Mouse (Mus musculus) thymus, adult 18-20 months (tissue): Measurements from ENCODE around the gene Nccrp1.

ENCODE experiments used
- DNase-seq, 2 experiments: peaks; one replicate each; pipeline ENCODE4 v3.0.0; 2022; ENCODE audit warnings: mixed read lengths in 2 of 2

Gene Nccrp1

DNA sequence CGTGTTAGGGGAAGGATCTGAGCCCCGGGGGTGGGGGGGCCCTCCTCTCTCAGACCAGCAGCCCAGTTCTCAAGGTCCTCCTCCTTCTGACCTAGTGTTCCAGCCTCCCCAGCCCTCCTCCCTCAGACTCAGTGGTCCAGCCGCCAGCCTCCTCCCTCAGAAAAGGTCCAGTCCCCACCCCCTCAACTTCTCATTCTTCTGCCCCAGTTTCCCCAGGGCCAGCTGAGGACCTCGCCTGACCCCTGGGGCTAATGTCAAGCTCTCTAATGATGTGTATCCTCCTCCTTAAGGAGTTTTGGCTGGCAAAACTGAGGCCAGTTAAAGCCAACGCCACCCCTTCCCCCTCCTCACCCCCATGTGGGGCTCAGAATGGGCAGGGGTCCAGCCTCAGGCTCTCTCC is at the start of gene Nccrp1:
Nccrp1 (minus strand) TSS at position 101 of the 400 bp plus-strand sequence.
- DNase-seq, result no peak

DNA sequence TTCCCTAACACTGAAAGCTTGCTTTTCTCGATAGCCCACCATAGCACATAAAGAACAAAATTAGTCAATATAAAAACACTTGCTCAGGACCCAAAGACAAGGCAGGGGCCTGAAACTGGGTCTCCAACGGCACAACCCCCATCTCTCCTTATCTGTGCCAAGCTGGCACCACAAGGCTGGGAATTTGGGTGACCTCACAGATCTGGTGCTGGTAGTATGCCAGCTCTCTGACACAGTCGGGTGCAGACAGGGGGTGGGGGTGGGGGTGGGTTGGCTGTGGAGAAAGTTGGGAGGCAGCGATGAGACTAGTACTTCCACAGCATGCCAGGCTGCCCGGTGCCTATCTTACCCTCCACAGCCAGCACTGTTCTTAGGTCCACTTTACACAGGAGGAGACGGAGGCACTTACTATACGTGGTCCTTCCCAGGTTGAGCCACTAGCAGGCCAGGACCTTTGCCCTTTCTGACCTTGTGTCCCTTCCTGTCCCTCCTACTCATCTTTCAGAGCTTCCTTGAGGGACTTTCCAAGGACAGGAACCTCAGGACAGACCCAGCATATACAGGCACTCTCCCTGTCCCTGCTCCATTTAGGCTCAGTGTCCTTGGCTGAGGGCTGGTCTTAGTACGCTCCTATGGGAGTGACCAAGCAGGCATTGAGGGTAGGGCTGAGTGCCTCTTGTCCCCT is 48.8 kb upstream of the Nccrp1 start:
- no peak for DNase-seq

DNA sequence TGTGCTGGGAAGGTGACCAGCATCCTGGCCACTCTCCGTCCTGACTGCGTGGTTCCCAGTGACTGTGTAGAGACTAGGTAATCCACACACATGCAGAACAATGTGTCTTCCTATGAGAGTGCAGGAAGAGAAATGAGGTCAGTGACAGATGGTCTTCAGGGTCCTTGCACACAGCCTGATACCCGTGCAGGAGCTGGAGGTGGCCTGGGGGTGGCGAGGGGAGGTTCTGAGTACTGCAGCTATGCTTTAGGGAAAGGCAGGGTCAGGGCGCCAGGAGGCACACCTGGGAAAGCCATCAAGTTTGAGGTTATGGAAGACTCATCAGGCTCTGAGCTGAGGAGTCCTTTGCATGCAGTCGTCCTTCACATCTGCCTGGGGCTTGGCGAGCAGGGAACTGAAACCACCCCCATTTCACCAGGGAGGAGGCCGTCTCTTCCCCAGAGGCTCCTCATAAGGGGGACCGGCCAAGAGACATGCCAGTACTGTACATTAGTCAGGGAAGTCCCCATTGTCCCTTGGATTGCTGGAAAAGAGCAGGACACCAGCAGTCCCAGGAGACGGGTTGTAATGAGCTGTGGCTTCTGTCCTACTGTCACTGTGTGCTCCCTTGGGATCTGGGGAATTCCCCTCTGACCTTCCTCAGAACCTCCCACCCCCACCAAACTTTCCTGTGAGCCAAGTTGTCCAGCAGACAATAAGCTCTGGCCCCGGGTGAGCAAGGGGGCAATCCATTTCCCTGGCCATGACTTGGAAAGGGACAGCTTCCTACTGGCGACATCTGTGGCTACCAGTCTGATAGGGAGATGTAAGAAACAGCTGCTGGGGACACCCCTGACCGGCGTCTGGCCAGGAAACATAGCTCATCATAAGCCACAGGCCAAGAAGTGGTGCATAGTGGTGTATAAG is 46.4 kb upstream of the Nccrp1 start:
- DNase-seq, result no peak

DNA sequence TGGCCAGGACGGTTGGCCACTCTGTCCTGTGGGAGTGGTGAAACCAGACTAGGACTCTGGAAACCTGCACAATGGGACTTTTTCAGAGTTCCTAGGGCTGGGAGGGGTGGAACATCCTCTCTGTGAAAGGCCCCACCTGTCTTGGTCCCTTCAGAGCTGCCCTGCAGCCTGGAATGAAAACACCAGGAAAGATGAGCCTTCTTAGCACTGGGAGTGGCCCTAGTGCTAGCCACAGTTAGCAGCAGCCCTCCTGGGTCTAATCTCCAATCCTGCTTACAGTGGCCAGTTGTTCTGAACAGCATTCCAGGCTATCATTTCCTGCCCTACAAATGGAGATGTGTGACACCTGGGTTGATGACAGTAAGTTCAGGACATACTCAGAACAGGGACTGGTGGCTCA is 44.8 kb upstream of the Nccrp1 start:
- no peak for DNase-seq

DNA sequence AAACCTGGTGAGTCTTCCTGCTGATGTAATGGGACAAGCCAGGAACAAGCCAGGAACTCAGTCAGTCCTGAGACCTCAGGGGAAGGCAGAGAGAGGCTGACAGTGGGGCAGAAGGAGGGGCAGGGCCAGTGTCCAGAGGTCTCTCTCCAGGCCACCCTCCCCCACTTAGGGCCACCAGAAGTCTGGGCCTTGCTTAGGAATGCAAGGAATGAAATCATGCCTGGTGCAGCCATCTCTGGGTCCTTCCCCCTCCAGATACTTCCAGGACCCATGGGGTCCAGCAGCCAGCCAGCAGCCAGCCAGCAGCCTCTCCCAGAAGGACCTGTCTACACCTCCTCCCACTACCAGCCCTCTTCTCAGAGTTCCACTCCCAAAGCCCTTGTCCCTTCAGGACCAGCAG is 40.6 kb upstream of the Nccrp1 start:
- no peak for DNase-seq

DNA sequence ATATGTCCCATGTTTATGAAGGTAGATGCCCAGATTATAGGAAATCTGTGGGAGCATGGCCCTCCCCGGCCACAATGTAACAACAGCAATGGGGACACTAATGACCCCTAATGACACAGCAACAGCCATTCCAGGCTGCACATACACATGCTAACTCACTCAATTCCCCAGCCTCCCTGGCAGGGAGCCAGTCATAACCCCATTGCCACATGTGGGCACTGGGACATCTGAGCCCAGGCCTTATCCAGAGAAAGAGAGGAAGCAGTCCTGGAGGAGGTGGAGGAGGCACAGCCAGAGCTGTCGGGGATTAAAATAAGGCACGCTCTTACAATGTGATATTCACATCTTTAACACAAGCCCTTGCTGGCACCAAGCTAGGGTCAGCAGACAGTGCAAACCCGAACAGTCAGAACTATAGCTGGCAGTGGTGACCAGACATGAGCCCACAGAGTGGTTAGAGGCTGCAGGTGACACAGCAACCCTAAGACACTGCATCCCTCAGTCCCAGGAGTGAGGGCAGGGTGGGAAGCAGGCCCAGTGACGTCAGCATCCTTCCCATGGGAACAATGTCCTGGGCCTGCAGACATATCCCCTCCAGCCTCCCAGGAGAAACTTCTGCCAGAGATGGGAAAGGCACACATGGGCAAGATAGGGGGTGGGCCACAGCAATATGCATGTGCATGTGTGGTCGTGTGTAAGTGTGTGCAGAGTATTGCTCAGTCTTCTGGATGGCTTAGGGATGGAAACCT is 39.8 kb upstream of the Nccrp1 start:
- DNase-seq, result no peak

DNA sequence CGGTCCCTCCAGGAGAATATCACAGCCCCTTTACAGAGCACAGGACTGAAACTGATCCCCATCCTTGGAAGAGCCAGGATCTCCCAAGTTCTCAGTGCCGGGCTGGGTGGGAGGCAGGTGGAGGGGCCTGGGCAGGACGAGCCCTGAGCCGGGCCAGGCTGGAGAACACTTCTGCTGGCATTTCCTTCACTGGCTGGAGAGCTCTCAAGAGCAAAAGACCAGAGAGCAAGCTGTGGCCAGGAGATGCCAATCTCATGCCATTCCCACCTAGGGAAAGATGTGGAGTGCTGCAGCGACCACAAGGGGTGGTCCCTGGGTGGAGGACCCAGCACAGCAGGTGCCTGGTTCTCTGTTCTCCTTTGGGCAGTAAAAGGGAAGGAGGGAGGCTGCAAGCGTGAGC is 37.9 kb upstream of the Nccrp1 start:
- no peak for DNase-seq

DNA sequence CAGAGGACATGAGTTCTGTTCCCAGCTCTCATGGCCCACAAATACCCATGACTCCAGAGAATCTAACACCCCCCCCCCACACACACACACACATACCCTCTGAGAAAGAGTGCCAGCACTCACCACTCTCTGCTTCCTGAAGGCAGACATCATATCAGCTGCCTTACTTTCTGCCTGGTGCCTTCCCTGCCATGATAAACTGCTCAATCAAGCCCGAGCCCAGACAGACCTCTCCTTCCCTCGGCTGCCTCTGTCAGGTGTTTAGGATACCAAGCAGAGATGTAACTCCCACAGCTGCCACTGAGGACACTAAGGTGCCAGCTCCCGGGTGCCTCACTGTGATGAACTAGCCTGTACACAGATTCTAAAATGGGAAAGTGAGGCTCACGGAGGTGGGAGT is 37.4 kb upstream of the Nccrp1 start:
- DNase-seq, result no peak

DNA sequence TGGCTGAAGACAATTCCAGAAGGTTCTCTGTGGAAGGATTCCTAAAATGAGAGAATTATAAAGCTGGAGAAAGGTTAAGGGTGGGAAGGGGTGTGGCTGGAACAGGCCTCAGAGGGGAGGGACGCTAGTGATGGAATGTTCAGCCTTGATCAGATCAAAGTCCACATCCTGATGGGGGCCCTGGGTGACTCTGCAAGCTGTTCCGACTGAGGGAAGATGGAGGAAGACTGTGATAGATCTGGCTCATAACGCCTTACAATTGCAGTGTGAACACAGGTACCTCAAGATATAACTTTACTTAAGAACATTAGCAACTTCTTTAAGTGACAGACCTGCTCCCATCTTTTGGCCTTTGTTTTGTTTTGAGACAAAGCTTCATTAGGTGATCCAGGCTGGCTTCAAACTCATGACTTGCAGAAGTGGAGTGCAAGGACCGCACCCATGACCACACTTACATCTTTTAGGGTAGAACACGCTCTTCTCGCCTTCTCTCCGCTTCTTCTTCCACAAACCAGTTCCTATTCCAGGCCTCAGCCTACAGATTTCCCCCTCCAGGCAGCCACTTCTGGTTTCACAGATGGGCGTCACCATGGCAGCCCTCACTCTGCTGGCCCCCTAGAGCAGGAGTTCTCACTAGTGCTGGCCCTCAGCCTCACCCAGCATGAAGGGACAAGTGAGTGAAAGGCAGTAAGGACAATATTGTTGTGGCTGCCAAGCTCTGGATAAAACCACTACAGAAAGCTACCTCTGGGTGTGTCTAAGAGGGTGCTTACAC is 36.7 kb upstream of the Nccrp1 start:
- no peak for DNase-seq

DNA sequence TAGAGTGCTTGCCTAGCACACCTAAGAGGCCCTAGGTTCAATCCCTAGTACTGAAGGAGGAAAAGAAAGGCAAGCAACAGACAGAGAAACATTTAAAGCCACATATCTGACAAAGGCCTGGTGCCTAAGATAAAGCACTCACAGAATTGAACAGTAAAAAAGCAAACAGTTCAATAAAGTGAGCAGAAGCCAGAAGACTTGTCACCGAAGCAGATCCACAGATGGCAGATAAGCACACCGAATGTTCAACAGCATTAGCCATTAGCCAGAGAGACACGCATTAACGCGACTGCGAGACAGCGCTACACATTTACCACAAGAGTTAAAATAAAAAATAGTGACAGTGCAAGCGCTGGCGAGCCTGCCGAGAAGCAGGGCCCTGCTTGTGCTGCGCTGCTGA is 35.8 kb upstream of the Nccrp1 start:
- DNase-seq, result no peak

DNA sequence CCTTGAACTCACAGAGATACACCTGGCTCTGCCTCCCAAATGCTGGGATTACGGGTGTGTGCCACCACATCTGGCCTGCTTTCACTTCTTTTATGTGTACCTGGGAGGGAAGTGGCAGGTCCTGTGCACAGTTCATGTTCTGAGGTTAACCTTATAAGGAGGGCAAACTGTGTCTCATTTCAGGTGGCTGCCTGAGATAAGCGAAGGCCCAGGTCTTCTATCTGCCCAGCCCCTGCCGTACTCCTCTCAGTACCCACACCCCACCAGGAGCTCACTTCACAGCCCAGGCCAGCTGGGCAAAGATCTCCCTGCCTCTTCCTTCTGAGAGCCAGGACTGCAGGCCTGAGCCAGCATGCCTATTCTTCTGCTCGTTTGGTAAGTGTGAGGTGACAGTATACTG is 34.7 kb upstream of the Nccrp1 start:
- no peak for DNase-seq

DNA sequence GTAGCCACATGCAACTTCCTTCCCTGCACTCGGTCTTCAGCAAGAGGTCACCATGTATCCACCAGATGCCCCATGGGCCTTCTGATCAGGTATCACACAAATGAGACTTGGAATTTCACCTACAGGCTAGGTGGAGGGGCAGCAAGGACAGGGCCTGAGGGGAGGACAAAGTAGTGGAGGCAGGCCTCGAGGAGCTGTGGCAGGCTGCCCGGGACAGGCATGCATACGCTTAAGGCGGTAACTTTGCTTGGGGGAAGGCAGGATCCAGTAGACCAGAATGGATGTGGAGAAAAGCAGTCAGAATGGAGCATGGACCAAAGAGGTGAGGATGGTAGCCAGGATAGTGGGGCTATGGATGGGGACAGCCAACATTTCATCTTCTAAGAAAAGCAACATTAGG is 32.8 kb upstream of the Nccrp1 start:
- no peak for DNase-seq

DNA sequence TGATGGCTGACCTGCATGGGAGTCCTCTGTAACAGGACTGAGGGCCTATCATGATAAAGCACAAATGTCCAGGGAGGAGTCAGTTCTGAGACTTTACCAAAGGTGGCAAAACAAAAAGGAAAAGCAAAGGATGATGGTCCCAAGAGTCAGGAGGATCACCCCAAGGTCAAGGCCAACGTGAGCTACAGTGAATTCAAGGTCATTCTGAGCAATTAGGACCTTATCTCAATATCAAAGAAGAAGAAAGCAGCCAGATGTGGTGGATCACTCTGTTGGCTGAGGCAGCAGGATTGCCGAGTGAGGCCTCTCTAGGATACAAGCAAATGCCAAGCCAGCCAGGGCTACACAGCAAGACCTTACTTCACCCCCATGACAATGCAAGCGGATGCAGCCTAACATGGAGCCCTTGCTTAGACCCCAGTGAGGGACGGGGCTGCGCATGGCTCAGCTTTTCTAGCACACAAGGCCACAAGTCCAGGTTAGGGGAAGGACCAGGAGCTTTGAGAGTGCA is 31.5 kb upstream of the Nccrp1 start:
- DNase-seq, result no peak

DNA sequence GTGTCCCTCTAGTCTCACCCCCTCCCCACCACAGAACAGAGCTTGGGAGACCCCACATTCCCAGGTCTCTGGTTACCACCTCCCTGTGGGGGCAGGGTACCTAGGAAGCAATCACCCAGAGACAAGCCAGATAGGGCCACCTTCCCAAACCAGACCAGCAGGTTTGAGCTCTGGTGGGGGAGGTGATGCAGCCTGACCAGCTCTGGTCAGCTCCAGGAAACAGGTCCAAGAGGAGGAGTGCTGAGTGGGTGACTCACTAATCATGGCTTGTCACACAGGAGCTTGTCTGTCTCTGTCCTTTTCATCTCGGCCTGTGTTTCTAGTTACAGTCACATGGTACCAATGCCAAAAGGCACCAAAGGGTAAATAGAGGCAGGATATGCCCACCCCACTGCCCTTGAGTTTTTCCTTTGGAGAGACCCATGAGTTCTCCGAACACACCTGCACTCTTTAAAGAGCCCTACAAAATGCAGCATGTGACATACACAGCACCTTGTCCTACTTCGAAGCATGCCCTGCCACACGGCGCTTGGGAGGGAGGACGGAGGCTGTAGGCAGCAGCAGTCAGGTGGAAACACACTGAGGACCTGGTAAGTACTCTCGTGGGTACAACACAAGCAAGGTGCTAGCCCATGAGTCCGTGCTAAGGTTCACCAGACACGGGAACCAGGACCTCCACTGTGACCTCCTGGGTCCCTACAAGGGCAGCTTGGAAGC is 30.9 kb upstream of the Nccrp1 start:
- DNase-seq, result no peak

DNA sequence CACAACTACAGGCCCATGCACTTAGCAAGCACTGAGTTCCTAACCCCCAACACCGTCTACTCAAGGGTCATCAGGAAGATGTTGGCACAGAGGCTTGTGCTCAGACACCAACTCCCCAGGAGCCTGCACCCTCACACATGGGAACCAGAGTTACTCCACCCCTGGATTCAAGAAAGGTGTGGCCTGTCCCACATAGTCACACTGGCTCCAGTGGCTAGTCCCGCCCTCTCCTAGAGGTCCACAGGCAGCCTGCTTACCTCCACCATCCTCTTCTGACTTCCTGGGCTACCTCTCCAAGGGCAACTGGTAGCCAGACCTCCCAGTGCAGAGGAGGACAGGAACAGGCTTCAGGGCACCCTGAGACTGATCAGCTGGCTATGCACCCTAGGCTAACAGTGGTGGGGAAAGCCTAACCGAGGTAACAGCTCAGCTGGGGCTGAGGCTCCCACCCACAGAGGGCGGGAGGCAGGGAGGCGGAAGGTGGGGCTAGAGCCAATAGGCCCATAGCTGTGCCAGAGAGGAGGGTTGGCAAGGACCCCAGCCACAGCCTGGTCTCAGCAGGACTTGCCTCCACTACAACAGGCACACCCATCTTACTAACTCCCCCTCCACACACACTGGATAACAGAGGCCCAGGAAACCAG is 29.3 kb upstream of the Nccrp1 start:
- no peak for DNase-seq

DNA sequence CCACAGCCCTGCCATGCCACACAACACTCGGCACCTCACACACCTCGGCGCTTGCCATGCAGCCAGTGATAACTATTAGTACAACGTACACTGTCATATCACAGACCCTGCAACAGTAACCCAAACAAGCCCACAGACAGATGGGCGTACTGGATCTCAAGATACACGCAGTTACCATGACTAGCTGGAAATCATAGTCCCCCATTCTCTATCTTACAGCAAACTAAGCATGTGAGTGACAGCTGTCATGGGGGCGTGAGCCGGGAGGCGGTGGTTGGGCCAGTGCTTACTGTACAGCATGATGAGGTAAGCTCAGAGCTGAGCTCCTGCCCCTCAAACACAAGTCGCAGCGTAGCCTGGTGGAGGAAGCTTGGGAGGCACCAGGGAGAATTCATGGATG is 28.5 kb upstream of the Nccrp1 start:
- DNase-seq, result no peak

DNA sequence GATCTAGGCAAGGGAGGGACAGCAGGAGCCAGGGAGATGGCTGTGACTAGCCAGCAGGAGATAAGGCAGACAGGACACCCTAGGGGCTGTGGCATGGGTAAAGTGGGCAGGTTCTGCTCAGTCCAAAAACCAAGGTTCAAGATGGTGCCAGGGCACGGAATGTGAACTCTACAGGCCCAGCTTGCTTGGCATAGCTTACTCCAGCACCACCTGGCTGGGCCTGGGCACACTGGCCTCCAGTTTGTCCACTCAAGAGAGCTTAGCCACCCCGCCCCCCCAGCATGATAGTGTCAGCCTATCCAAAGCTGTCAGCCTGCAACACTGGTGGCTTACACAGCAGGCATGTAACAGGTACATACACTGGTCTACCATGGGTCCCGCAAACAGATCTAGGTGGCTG is 26.2 kb upstream of the Nccrp1 start:
- DNase-seq, result no peak

DNA sequence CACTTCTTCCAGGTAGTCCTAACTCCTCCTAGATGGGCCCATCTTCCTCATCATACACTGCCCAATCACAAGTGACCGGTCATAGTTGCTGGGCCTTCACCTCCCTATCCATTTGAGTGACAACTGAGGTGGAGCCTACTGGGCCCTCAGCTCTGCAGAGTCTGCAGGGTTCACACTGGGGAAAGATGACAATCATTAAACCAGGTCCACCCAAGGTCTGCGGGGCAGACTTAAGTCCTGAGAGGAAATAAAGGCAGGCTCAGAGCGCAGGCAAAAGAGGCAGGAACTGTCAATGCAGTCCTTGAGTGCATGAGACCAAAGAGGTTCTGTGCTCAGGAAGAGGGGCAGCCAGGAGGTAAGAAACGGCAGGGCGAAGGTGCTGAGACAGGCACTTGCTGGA is 25.6 kb upstream of the Nccrp1 start:
- no peak for DNase-seq

DNA sequence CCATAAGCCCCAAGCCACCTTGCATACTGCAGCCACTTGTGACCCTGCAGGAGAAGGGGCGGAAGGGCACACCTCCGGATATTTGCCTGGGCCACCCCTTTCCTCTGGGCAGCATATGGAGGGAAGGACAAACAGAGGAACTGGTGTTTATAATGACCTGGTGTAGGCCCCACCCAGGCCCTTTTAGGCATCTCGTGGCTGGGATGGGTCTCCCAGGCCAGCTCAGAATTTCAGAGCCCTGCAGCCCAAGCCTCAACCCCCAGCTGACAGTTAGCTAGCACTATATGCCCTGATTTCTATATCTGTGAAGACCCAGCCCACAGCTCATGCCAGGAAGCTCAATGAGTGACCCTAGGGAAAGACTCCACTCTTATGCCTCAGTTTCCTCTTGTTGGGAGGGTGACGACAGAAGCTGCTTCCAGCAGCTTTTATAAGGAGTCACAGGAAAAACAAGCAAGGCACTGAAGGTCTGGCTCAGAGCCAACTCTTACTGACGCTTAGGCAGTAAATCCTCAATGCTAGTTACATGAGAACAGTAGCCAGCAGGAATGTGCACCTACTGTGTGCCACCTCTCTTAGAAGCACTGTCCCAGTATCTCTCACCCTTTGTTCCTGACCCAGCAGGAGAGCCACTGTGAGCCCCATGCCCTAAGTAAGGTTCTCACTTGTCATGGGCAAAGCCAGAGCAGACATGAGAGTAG is 24.1 kb upstream of the Nccrp1 start:
- no peak for DNase-seq

DNA sequence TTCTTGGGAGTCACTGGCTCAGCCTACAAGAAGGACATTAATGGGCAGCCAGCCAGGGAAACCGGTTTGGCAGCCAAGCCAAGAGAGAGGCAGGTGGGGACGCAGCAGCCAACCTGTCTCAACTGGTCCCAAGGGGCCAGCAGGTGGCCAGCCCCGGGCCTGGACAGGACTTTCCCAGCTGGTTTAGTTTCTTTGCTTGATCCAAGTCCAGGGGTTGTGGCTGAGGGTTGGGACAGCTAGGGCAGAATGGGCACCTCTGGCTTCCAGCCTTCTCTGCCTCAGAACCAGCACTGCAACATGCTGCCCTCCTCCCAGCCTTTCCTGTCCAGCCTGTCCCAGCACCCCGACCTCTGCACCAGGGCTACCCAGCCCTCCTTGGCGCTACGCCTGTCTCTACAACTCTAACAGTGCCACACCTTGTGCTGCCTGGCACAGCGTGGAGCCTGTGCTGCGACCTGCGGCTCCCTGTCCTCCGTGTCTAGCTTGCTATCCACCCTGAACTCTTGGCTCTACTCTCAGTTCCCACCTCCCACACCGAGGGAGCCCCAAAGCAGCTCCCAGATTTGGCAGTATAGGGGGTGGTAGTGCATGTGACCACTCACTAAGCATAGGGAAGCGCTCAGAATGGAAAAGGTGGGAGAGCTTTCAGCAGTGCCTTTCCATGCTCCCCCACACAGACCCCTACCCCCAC is 23.4 kb upstream of the Nccrp1 start:
- no peak for DNase-seq
